Mouse (Mus musculus) myocyte (in vitro differentiated cells): ENCODE results near the gene Eif3i. TPM values are rescaled to one million over a fixed set of nuclear protein-coding genes. Genes with fewer than 3 reads are reported as not detected.
A peak's percentile ranks its signal among the peaks of the same experiment; 100 is the strongest.

Experiments used
- H3K27me3 ChIP-seq: one replicate; pipeline ENCODE4 v1.6.1; 2011; ENCODE audit not compliant: control insufficient read depth, insufficient read depth, insufficient read length
- H3K36me3 ChIP-seq: one replicate; pipeline ENCODE4 v1.6.1; 2011; ENCODE audit not compliant: control insufficient read depth, insufficient read depth
- H3K4me2 ChIP-seq: one replicate; pipeline ENCODE4 v1.6.1; 2011; ENCODE audit warnings: low read depth, control low read depth
- H3K4me3 ChIP-seq: one replicate; pipeline ENCODE4 v1.5.1; 2011; ENCODE audit warnings: mild to moderate bottlenecking, control low read depth, moderate library complexity
- H3K79me2 ChIP-seq: one replicate; pipeline ENCODE4 v1.6.1; 2011; ENCODE audit not compliant: control insufficient read depth, insufficient read depth
- H3ac ChIP-seq: one replicate; pipeline ENCODE4 v1.6.1; 2011; ENCODE audit not compliant: control insufficient read depth, insufficient read length
- CEBPB ChIP-seq: IDR thresholded peaks from 2 replicates; pipeline ENCODE4 v1.6.1; 2011; ENCODE audit warnings: mild to moderate bottlenecking, moderate library complexity; ENCODE audit not compliant: poor library complexity, insufficient read depth, severe bottlenecking
- E2F4 ChIP-seq: IDR thresholded peaks from one replicate; pipeline ENCODE4 v1.6.1; 2011; ENCODE audit warnings: mild to moderate bottlenecking, control low read depth, moderate library complexity; ENCODE audit not compliant: insufficient read depth
- MAX ChIP-seq: IDR thresholded peaks from one replicate; pipeline ENCODE4 v1.6.1; 2011; ENCODE audit warnings: low read depth, mild to moderate bottlenecking, control low read depth
- MYOD1 ChIP-seq, 3 experiments: IDR thresholded peaks; one replicate each; pipeline ENCODE4 v1.6.1; 2011; ENCODE audit warnings: control low read depth in 2 of 3, low read depth in 2 of 3, mild to moderate bottlenecking in 2 of 3, moderate library complexity in 1 of 3; ENCODE audit not compliant: insufficient read length in 2 of 3, control insufficient read depth in 1 of 3
- MYOG ChIP-seq, 3 experiments: IDR thresholded peaks; one replicate each; pipeline ENCODE4 v1.6.1; 2011; ENCODE audit warnings: control low read depth in 2 of 3, low read depth in 2 of 3, mild to moderate bottlenecking in 2 of 3; ENCODE audit not compliant: insufficient read length in 2 of 3, control insufficient read depth in 1 of 3, insufficient read depth in 1 of 3
- POLR2A ChIP-seq: IDR thresholded peaks from one replicate; pipeline ENCODE4 v1.6.1; 2011; ENCODE audit warnings: low read depth, mild to moderate bottlenecking, control low read depth, moderate library complexity; ENCODE audit not compliant: insufficient read length
- POLR2AphosphoS2 ChIP-seq: IDR thresholded peaks from one replicate; pipeline ENCODE4 v1.6.1; 2011; ENCODE audit warnings: low read depth, control low read depth; ENCODE audit not compliant: insufficient read length
- REST ChIP-seq: IDR thresholded peaks from one replicate; pipeline ENCODE4 v1.6.1; 2011; ENCODE audit warnings: mild to moderate bottlenecking, control low read depth, moderate library complexity; ENCODE audit not compliant: insufficient read depth, insufficient read length
- SRF ChIP-seq: IDR thresholded peaks from one replicate; pipeline ENCODE4 v1.6.1; 2011; ENCODE audit warnings: low read depth; ENCODE audit not compliant: control insufficient read depth, insufficient read length
- TCF12 ChIP-seq: IDR thresholded peaks from one replicate; pipeline ENCODE4 v1.6.1; 2011; ENCODE audit warnings: mild to moderate bottlenecking, control low read depth; ENCODE audit not compliant: poor library complexity, insufficient read depth, severe bottlenecking
- TCF3 ChIP-seq: IDR thresholded peaks from one replicate; pipeline ENCODE4 v1.6.1; 2011; ENCODE audit warnings: low read depth, control low read depth; ENCODE audit not compliant: insufficient read length
- USF1 ChIP-seq: IDR thresholded peaks from one replicate; pipeline ENCODE4 v1.6.1; 2011; ENCODE audit warnings: low read depth, mild to moderate bottlenecking, control low read depth, moderate library complexity
- polyA plus RNA-seq: library from polyadenylated mRNA; unstranded; fragments of >200 nt; fragmentation: generic; extraction: Trizol; gene quantifications from one replicate; pipeline ENCODE4 v1.2.1, GENCODE M21; 2012; ENCODE audit warnings: missing spikeins

Eif3i gene
- polyA plus RNA-seq, 1 experiment: 358 TPM

DNA sequence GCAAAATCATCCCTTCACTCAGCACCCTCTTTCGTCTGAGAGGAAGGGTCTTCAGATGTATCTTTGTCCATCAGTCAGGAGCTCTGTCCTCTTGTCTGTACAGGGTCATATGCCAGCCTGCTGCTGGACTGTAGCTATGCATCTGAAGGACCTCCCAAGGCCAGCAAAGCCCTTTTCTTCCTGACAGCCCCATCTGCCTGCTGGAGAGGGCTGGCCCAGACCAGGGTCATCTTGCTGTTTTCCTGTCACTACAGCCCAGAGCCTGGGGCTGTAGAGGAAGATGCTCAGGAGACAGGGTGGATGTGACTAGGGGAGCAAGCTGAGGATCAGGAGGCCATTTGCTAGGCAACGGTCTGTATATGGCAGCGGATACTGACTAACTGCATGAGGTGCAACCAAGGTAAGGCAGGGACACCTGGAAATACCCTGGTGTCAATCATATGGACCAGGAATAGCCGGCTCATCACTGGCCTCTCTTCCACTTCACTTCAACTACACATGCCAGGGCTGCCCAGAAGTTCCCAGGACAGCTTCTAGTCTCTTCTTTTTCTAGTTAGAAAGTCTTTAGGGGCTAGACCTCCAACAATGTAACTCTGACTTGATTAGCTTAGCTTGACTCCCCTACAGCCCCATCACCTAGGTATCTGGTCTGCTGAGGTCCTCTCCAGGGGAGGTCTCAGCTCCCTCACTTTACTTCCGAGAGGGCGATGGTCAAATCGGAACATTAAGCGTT, 22.5 kb upstream of the Eif3i start:
- peaks cover 5% of the 10 kb centered on the region for H3K79me2 ChIP-seq

DNA sequence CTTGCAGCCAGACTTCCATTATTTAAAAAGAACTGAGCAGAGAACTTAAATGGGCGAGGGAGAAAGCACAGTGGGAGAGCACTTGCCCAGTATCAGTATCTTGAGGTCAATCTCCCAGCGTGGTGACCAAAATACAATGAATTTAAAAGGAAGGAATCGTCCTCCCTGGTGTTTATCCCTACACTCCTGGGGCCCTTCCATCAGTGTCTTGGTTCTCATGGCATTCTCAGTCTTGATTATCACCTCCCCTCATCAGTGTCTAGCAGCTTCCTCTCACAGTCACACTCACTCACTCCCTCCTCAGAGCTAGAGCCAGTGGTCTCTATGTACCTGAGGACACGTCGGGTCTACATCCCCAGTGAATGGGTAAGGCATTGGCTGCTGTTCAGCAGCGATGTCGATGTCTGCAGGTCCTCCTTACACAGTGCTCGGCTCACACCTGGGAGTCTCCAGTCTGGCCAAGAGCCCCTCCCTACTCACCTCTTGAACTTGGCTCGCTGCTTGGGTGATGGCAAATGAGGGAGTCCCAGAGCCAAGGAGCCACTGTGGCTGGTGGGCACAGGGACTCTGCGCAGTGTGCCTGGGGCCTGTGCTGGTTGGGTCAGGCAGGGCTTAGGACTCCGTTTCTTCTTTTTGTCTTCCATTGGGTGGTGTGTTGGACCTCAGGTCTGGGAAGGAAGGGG, 21.8 kb upstream of the Eif3i start:
- no peaks in the 10 kb centered on the region for H3K27me3 ChIP-seq
- TF ChIP-seq E2F4: no peak
- no peak for TF ChIP-seq CEBPB
- no peak for TF ChIP-seq TCF3
- TF ChIP-seq MYOD1 (IDR thresholded peaks at IDR 0.05; ENCODE audit: control insufficient read depth in 1 of 3, insufficient read length in 2 of 3, low read depth in 2 of 3): no peak
- no peak for TF ChIP-seq REST
- TF ChIP-seq SRF: no peak
- no peak for TF ChIP-seq USF1
- no peak for TF ChIP-seq POLR2AphosphoS2
- TF ChIP-seq MYOG (IDR thresholded peaks at IDR 0.05; ENCODE audit: control insufficient read depth in 1 of 3, insufficient read depth in 1 of 3, insufficient read length in 2 of 3, low read depth in 2 of 3): no peak
- TF ChIP-seq POLR2A: no peak
- peak overlapping the region; percentile 99 for H3K4me2 ChIP-seq
- peaks cover 6% of the 10 kb centered on the region for H3K36me3 ChIP-seq
- H3K4me3 ChIP-seq: peak overlapping the region; percentile 50
- H3K79me2 ChIP-seq: peaks cover 5% of the 10 kb centered on the region
- H3ac ChIP-seq: no peak overlapping the region

More for the DNA sequence above, 22.5 kb upstream of the Eif3i start:
- H3K4me3 ChIP-seq: peak overlapping the region; percentile 50
- H3K36me3 ChIP-seq: peaks cover 6% of the 10 kb centered on the region
- H3K4me2 ChIP-seq: peak overlapping the region; percentile 99
- no peak for TF ChIP-seq SRF
- no peak for TF ChIP-seq TCF12
- TF ChIP-seq CEBPB: no peak
- TF ChIP-seq POLR2AphosphoS2: no peak
- no peak for TF ChIP-seq USF1
- TF ChIP-seq REST: no peak
- TF ChIP-seq E2F4: no peak
- no peak for TF ChIP-seq MYOD1 (IDR thresholded peaks at IDR 0.05; ENCODE audit: control insufficient read depth in 1 of 3, insufficient read length in 2 of 3, low read depth in 2 of 3)
- no peak for TF ChIP-seq MAX
- TF ChIP-seq TCF3: no peak
- no peak for TF ChIP-seq POLR2A
- no peak for TF ChIP-seq MYOG (IDR thresholded peaks at IDR 0.05; ENCODE audit: control insufficient read depth in 1 of 3, insufficient read depth in 1 of 3, insufficient read length in 2 of 3, low read depth in 2 of 3)
- H3ac ChIP-seq: no peak overlapping the region
- no peaks in the 10 kb centered on the region for H3K27me3 ChIP-seq

DNA sequence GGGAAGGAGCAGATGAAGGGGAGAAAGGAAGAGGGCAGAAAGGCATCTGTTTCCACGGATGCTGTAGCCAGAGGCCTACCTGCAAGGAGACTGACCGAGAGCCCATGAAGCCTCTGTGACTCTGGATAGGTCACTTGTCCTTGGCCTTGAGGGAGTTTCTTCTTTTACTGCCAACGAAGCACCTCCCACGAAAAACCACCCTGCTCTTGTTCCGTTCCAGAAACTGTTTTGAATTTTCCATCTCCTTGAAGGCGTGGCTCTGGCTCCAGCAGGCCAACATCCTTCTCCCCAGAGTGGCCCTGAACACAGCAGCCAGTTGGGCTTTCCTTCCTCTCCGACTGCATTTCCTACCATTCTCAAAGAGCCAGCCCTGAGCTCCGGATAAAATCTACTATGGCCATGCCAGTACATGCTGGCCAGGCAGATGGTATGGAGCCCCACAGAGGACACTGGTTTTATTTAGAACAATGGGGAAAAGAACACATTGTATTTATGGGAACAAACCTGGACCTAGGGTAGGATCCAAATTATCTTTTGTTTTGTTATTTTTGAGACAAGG, 20.9 kb upstream of the Eif3i start:
- H3K4me3 ChIP-seq: no peak overlapping the region
- TF ChIP-seq CEBPB (no peak), TCF12 (no peak), POLR2A (no peak), REST (no peak), POLR2AphosphoS2 (no peak), SRF (no peak)
- no peak overlapping the region for H3ac ChIP-seq
- no peaks in the 10 kb centered on the region for H3K27me3 ChIP-seq
- H3K36me3 ChIP-seq: no peaks in the 10 kb centered on the region
- H3K79me2 ChIP-seq: peaks cover 5% of the 10 kb centered on the region
- H3K4me2 ChIP-seq: no peak overlapping the region

DNA sequence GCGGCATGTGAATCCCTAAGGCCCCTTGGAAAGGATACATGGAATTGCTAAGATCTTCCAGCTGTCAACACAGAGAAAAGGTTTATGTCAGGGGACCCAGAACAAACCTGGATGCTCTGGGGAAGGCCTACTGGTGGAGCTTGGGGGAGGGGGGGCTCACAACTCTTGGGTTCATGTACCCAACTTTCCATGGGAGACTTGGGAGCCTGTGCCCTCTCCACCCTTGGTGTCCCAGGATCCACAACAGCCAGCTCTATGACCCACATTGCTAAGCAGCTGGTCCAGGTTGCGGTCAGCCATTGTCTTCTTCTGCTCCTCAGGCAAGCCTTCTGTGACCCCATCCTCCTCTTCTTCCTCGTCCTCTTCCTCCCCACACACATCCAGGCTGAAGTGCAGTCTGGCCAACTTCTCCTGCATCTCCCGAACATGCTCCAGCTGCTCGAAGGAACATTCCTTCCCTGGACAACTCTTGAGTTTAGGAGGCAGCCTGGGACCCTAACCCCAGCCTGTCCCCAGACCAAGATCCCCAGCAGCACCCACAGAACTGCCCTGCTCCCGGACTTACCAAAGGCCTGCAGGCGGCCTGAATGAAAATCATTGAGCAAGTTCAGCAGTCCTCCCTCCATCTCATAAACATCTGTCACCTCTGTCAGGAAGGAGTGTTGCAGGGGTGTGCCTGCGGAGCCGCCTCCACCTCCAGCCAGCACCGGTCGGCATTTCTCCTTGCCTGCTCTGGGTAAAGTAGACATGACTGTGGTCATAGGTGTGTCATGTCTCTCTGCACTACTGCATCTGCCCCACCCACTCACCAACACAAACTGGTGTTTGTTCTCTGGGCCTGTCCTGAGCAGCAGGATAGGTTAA, 20.2 kb upstream of the Eif3i start:
- Histone ChIP-seq H3K4me2 (no peak overlapping the region), H3ac (no peak overlapping the region), H3K27me3 (no peaks in the 10 kb centered on the region), H3K4me3 (no peak overlapping the region), H3K36me3 (no peaks in the 10 kb centered on the region), H3K79me2 (peaks cover 5% of the 10 kb centered on the region)
- TF ChIP-seq SRF: no peak
- no peak for TF ChIP-seq POLR2AphosphoS2
- no peak for TF ChIP-seq USF1
- TF ChIP-seq MYOG (IDR thresholded peaks at IDR 0.05; ENCODE audit: control insufficient read depth in 1 of 3, insufficient read depth in 1 of 3, insufficient read length in 2 of 3, low read depth in 2 of 3): no peak
- TF ChIP-seq TCF3: no peak
- TF ChIP-seq CEBPB: no peak
- no peak for TF ChIP-seq POLR2A
- TF ChIP-seq E2F4: no peak
- no peak for TF ChIP-seq MYOD1 (IDR thresholded peaks at IDR 0.05; ENCODE audit: control insufficient read depth in 1 of 3, insufficient read length in 2 of 3, low read depth in 2 of 3)
